Mouse (Mus musculus) liver, embryonic 14.5 days (tissue): ENCODE data around the gene Fstl5. TPM values are rescaled to one million over a fixed set of nuclear protein-coding genes. Genes with fewer than 3 reads are reported as not detected.

Experiments
- ATAC-seq: fragments of 200-750 bp; cut with Nextera tagmentation; 2 replicates; pipeline ENCODE4 v1.8.0; 2017; ENCODE audit warnings: moderate number of reproducible peaks, mild to moderate bottlenecking, moderate library complexity; ENCODE audit not compliant: insufficient read depth
- DNase-seq, 3 experiments: peaks; one replicate each; pipeline ENCODE4 v3.0.0-alpha.2; 2012 to 2013; ENCODE audit warnings: low read depth in 3 of 3, low spot score in 3 of 3
- H3K27ac ChIP-seq: fragments of 300-500 bp; sonication (generic); 2 replicates; pipeline ENCODE4 v1.5.1; 2014; ENCODE audit warnings: moderate library complexity, mild to moderate bottlenecking, control low read depth, inconsistent platforms
- H3K27me3 ChIP-seq: fragments of 300-500 bp; sonication (generic); 2 replicates; pipeline ENCODE4 v1.6.1; 2014; ENCODE audit warnings: mild to moderate bottlenecking, low read length, moderate library complexity; ENCODE audit not compliant: control insufficient read depth, insufficient read depth
- H3K36me3 ChIP-seq: fragments of 300-500 bp; sonication (generic); replicated peaks from 2 replicates; pipeline ENCODE4 v1.6.1; 2014; ENCODE audit warnings: low read depth; ENCODE audit not compliant: control insufficient read depth, insufficient read depth
- H3K4me1 ChIP-seq, 2 experiments: fragments of 200-500 bp in 1 of 2; fragments of 300-500 bp in 1 of 2; sonication (generic) in 1 of 2; replicated peaks; 2 replicates each; pipeline ENCODE4 v1.6.1; 2012 to 2014; ENCODE audit warnings: antibody characterized with exemption in 1 of 2, inconsistent platforms in 1 of 2, low read length in 1 of 2; ENCODE audit not compliant: control insufficient read depth in 2 of 2, insufficient read depth in 2 of 2
- H3K4me2 ChIP-seq: fragments of 300-500 bp; sonication (generic); 2 replicates; pipeline ENCODE4 v1.6.1; 2014; ENCODE audit warnings: low read depth, mild to moderate bottlenecking, control low read depth, moderate library complexity
- H3K4me3 ChIP-seq, 2 experiments: fragments of 200-500 bp in 1 of 2; fragments of 300-500 bp in 1 of 2; sonication (generic) in 1 of 2; 2 replicates each; pipeline ENCODE4 v1.5.1; 2012 to 2014; ENCODE audit warnings: low read depth in 2 of 2, low read length in 2 of 2, mild to moderate bottlenecking in 2 of 2, control low read depth in 1 of 2, inconsistent platforms in 1 of 2, moderate library complexity in 1 of 2; ENCODE audit not compliant: insufficient read depth in 1 of 2
- H3K9ac ChIP-seq: fragments of 300-500 bp; sonication (generic); replicated peaks from 2 replicates; pipeline ENCODE4 v1.6.1; 2014; ENCODE audit warnings: mild to moderate bottlenecking, control low read depth, moderate library complexity
- H3K9me3 ChIP-seq: fragments of 300-500 bp; sonication (generic); 2 replicates; pipeline ENCODE4 v1.6.1; 2016; ENCODE audit warnings: low read length, mixed read lengths; ENCODE audit not compliant: control insufficient read depth
- CTCF ChIP-seq: IDR thresholded peaks from 2 replicates; pipeline ENCODE4 v1.5.1; 2016; ENCODE audit warnings: antibody characterized with exemption, low read depth, control low read depth
- EP300 ChIP-seq: IDR thresholded peaks from 2 replicates; pipeline ENCODE4 v1.6.1; 2016; ENCODE audit warnings: antibody characterized with exemption, low read depth
- WGBS: fragments of 180-500 bp; shearing (Covaris S2); extraction: QIAGEN DNeasy Blood & Tissue Kit; methylation state at CpG from one replicate; pipeline ENCODE4 v1.1.7; 2014; ENCODE audit not compliant: insufficient replicate concordance; 5-methylcytosine and 5-hydroxymethylcytosine counted together
- polyA plus RNA-seq, 2 experiments: library from polyadenylated mRNA; depleted of rRNA in 1 of 2; stranded (reverse) in 1 of 2; unstranded in 1 of 2; fragments of >200 nt; fragmentation: Nextera tagmentation in 1 of 2; extraction: Ambion mirVana in 1 of 2; gene quantifications; 2 replicates each; pipeline versions ENCODE4 v1.2.1 to v1.2.3; 2012 to 2014

Gene Fstl5
- polyA plus RNA-seq, 2 experiments, result not detected

GRCm38 (mm10) chr3:76322431-76322830, 248.4 kb downstream of the Fstl5 start:
- ATAC-seq (no peak), DNase-seq (no peak)
- no peak for TF ChIP-seq CTCF
- TF ChIP-seq EP300, result no peak
- 61% methylated on average over 1 of the region's 1 CpGs for WGBS
- Histone ChIP-seq H3K4me3 (no peak overlapping the region), H3K9ac (no peak overlapping the region), H3K36me3 (no peaks in the 10 kb centered on the region), H3K4me2 (no peak overlapping the region), H3K27ac (no peak overlapping the region), H3K27me3 (no peaks in the 10 kb centered on the region), H3K4me1 (no peaks in the 10 kb centered on the region), H3K9me3 (no peaks in the 10 kb centered on the region)

GRCm38 (mm10) chr3:76336922-76337321, 262.9 kb downstream of the Fstl5 start:
- no peak overlapping the region for H3K4me2 ChIP-seq
- WGBS, result 54% methylated on average over 4 of the region's 4 CpGs
- no peaks in the 10 kb centered on the region for H3K36me3 ChIP-seq
- no peaks in the 10 kb centered on the region for H3K9me3 ChIP-seq
- DNase-seq (no peak), ATAC-seq (no peak)
- H3K27me3 ChIP-seq, result no peaks in the 10 kb centered on the region
- H3K4me3 ChIP-seq, result no peak overlapping the region
- TF ChIP-seq EP300 (no peak), CTCF (no peak)
- H3K4me1 ChIP-seq, result no peaks in the 10 kb centered on the region
- H3K9ac ChIP-seq, result no peak overlapping the region
- no peak overlapping the region for H3K27ac ChIP-seq

- TF ChIP-seq CTCF, result no peak
- TF ChIP-seq EP300, result no peak
- DNase-seq, result no peak
- H3K36me3 ChIP-seq, result no peaks in the 10 kb centered on the region
Observed at GRCm38 (mm10) chr3:76367000-76367399, 292.9 kb downstream of the Fstl5 start.

GRCm38 (mm10) chr3:76369910-76370309, 295.8 kb downstream of the Fstl5 start:
- Histone ChIP-seq H3K36me3 (no peaks in the 10 kb centered on the region), H3K4me2 (no peak overlapping the region), H3K4me1 (no peaks in the 10 kb centered on the region), H3K9ac (no peak overlapping the region), H3K27me3 (no peaks in the 10 kb centered on the region), H3K4me3 (no peak overlapping the region), H3K9me3 (no peaks in the 10 kb centered on the region), H3K27ac (no peak overlapping the region)
- DNase-seq, result no peak
- TF ChIP-seq CTCF (no peak), EP300 (no peak)
- ATAC-seq, result no peak
- WGBS, result 67% methylated on average over 4 of the region's 4 CpGs

More at GRCm38 (mm10) chr3:76367000-76367399, 292.9 kb downstream of the Fstl5 start:
- no peaks in the 10 kb centered on the region for H3K9me3 ChIP-seq
- no peak overlapping the region for H3K27ac ChIP-seq
- no peaks in the 10 kb centered on the region for H3K27me3 ChIP-seq
- H3K9ac ChIP-seq, result no peak overlapping the region
- H3K4me1 ChIP-seq, result no peaks in the 10 kb centered on the region
- no peak overlapping the region for H3K4me2 ChIP-seq
- no peak overlapping the region for H3K4me3 ChIP-seq
- no peak for ATAC-seq

- ATAC-seq (no peak), DNase-seq (no peak)
- TF ChIP-seq EP300 (no peak), CTCF (no peak)
- 70% methylated on average over 6 of the region's 6 CpGs for WGBS
- no peak overlapping the region for H3K4me3 ChIP-seq
- H3K36me3 ChIP-seq, result no peaks in the 10 kb centered on the region
- no peak overlapping the region for H3K9ac ChIP-seq
- H3K4me2 ChIP-seq, result no peak overlapping the region
- no peak overlapping the region for H3K27ac ChIP-seq
- H3K9me3 ChIP-seq, result no peaks in the 10 kb centered on the region
- no peaks in the 10 kb centered on the region for H3K4me1 ChIP-seq
- no peaks in the 10 kb centered on the region for H3K27me3 ChIP-seq
Observed at GRCm38 (mm10) chr3:76428775-76429372, 354.8 kb downstream of the Fstl5 start.
